Mouse (Mus musculus) erythroblast, embryonic 14.5 days (primary cell): ENCODE data around the gene Rnh1.

Experiments
- GATA1 ChIP-seq: IDR thresholded peaks from 2 replicates; pipeline ENCODE4 v1.6.1; 2012; ENCODE audit warnings: low read length, inconsistent platforms, mixed read lengths
- TAL1 ChIP-seq: IDR thresholded peaks from 3 replicates; pipeline ENCODE4 v1.6.1; 2012; ENCODE audit warnings: low read length, inconsistent platforms, mixed read lengths

DNA sequence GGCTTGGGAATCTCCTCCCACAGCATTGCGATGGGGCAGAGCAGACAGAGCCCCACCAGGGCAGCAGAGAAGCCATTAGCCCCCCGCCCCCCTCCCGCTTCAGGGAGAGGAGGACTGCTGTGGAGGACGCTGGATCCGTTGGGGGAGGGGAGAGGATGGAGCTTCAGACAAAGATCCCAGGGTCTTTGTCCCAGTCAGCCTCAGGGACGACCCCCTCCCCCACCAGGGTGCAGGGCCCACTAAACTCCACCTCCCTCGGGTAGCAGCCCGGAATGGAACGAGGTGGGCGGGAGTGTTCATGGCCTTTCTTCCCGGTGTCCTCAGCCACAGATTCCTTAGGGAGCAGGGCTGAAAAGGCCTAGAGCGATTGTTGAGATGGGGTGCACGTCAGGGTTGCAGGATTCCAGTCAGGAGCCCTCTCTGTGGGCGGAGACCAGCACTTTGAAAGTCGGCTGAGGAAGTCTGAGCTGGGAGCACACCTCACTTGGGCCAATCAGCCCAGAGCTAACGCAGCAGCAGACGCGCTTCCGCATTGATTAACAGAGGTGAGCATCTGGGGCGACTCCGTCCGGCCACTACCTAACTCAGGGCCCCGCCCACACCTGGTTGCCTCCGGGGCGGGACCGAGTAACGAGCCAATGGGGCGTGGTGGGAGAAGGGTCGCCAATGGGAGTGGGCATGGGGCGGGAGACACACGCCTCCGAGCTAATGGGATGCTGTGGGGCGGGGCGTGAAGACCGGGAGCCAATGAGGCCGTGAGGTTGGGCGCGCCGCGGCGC lies 42.6 kb upstream of the Rnh1 start, which contains the start of gene Rassf7:
- TF ChIP-seq GATA1 (no peak), TAL1 (no peak)
